Mouse (Mus musculus): ENCODE results near the gene Sp4. TPM values are rescaled to one million over a fixed set of nuclear protein-coding genes. Genes with fewer than 3 reads are reported as not detected.

Gene Sp4
- polyA plus RNA-seq, 1 experiment from 2014 or later: 7.9 TPM

- no peak overlapping the region for H3K4me3 ChIP-seq (ENCODE audit: control insufficient read depth in 1 of 2, insufficient read depth in 1 of 2, low read depth in 1 of 2, low read length in 2 of 2)
- ATAC-seq (ENCODE audit: insufficient number of reproducible peaks, insufficient read depth, low FRiP score, low read depth): no peak
- no peaks in the 10 kb centered on the region for H3K36me3 ChIP-seq (ENCODE audit: control insufficient read depth, insufficient read depth, low read length)
Observed at GRCm38 (mm10) chr12:118320076-118320475, 18.8 kb upstream of the Sp4 start.

GRCm38 (mm10) chr12:118314477-118314845 is 13.2 kb upstream of the Sp4 start:
- no peak overlapping the region for H3K4me3 ChIP-seq (ENCODE audit: control insufficient read depth in 1 of 2, insufficient read depth in 1 of 2, low read depth in 1 of 2, low read length in 2 of 2)
- H3K9me3 ChIP-seq (ENCODE audit: control insufficient read depth, low read length): no peaks in the 10 kb centered on the region
- H3K4me2 ChIP-seq (ENCODE audit: low read length): no peak overlapping the region
- H3K9ac ChIP-seq (ENCODE audit: low read length): no peak overlapping the region
- ATAC-seq (ENCODE audit: insufficient number of reproducible peaks, insufficient read depth, low FRiP score, low read depth): no peak
- H3K36me3 ChIP-seq (ENCODE audit: control insufficient read depth, insufficient read depth, low read length): no peaks in the 10 kb centered on the region
- H3K27ac ChIP-seq (replicated peaks in 1 of 2; ENCODE audit: control insufficient read depth in 1 of 2, insufficient read depth in 1 of 2, low read depth in 2 of 2, low read length in 2 of 2): no peak overlapping the region
- 50% methylated on average over 2 of the region's 2 CpGs for WGBS
- no peaks in the 10 kb centered on the region for H3K27me3 ChIP-seq (ENCODE audit: control insufficient read depth, insufficient read depth, low read length)
- no peaks in the 10 kb centered on the region for H3K4me1 ChIP-seq (ENCODE audit: control insufficient read depth in 2 of 2, insufficient read depth in 2 of 2, low read length in 2 of 2)

More at GRCm38 (mm10) chr12:118320076-118320475, 18.8 kb upstream of the Sp4 start:
- Histone ChIP-seq H3K4me2 (ENCODE audit: low read length) (no peak overlapping the region), H3K27ac (replicated peaks in 1 of 2; ENCODE audit: control insufficient read depth in 1 of 2, insufficient read depth in 1 of 2, low read depth in 2 of 2, low read length in 2 of 2) (no peak overlapping the region), H3K9ac (ENCODE audit: low read length) (no peak overlapping the region), H3K9me3 (ENCODE audit: control insufficient read depth, low read length) (no peaks in the 10 kb centered on the region), H3K4me1 (ENCODE audit: control insufficient read depth in 2 of 2, insufficient read depth in 2 of 2, low read length in 2 of 2) (no peaks in the 10 kb centered on the region), H3K27me3 (ENCODE audit: control insufficient read depth, insufficient read depth, low read length) (no peaks in the 10 kb centered on the region)

- no peak overlapping the region for H3K4me2 ChIP-seq (ENCODE audit: low read length)
Observed at GRCm38 (mm10) chr12:118313805-118314476, 12.7 kb upstream of the Sp4 start.

GRCm38 (mm10) chr12:118303586-118303985 is 2.3 kb upstream of the Sp4 start:
- H3K27me3 ChIP-seq (ENCODE audit: control insufficient read depth, insufficient read depth, low read length): no peaks in the 10 kb centered on the region
- no peak overlapping the region for H3K4me2 ChIP-seq (ENCODE audit: low read length)
- H3K36me3 ChIP-seq (ENCODE audit: control insufficient read depth, insufficient read depth, low read length): peaks cover 11% of the 10 kb centered on the region
- H3K27ac ChIP-seq (replicated peaks in 1 of 2; ENCODE audit: control insufficient read depth in 1 of 2, insufficient read depth in 1 of 2, low read depth in 2 of 2, low read length in 2 of 2): no peak overlapping the region
- no peak for ATAC-seq (ENCODE audit: insufficient number of reproducible peaks, insufficient read depth, low FRiP score, low read depth)
- H3K4me3 ChIP-seq (ENCODE audit: control insufficient read depth in 1 of 2, insufficient read depth in 1 of 2, low read depth in 1 of 2, low read length in 2 of 2): no peak overlapping the region
- peaks cover 4 to 14% of the 10 kb centered on the region in 2 experiments; a peak in 3 of 4 replicates for H3K4me1 ChIP-seq (ENCODE audit: control insufficient read depth in 2 of 2, insufficient read depth in 2 of 2, low read length in 2 of 2)
- no peaks in the 10 kb centered on the region for H3K9me3 ChIP-seq (ENCODE audit: control insufficient read depth, low read length)
- WGBS: 51% methylated on average over 3 of the region's 3 CpGs
- H3K9ac ChIP-seq (ENCODE audit: low read length): no peak overlapping the region

More at GRCm38 (mm10) chr12:118313805-118314476, 12.7 kb upstream of the Sp4 start:
- Histone ChIP-seq H3K9ac (ENCODE audit: low read length) (no peak overlapping the region), H3K36me3 (ENCODE audit: control insufficient read depth, insufficient read depth, low read length) (no peaks in the 10 kb centered on the region), H3K9me3 (ENCODE audit: control insufficient read depth, low read length) (no peaks in the 10 kb centered on the region), H3K4me3 (ENCODE audit: control insufficient read depth in 1 of 2, insufficient read depth in 1 of 2, low read depth in 1 of 2, low read length in 2 of 2) (no peak overlapping the region), H3K4me1 (ENCODE audit: control insufficient read depth in 2 of 2, insufficient read depth in 2 of 2, low read length in 2 of 2) (no peaks in the 10 kb centered on the region), H3K27me3 (ENCODE audit: control insufficient read depth, insufficient read depth, low read length) (no peaks in the 10 kb centered on the region), H3K27ac (replicated peaks in 1 of 2; ENCODE audit: control insufficient read depth in 1 of 2, insufficient read depth in 1 of 2, low read depth in 2 of 2, low read length in 2 of 2) (no peak overlapping the region)
- 62% methylated on average over 3 of the region's 3 CpGs for WGBS
- ATAC-seq (ENCODE audit: insufficient number of reproducible peaks, insufficient read depth, low FRiP score, low read depth): no peak

GRCm38 (mm10) chr12:118303066-118303465 is 1.8 kb upstream of the Sp4 start:
- WGBS: 96% methylated on average over 5 of the region's 5 CpGs
- Histone ChIP-seq H3K9me3 (ENCODE audit: control insufficient read depth, low read length) (no peaks in the 10 kb centered on the region), H3K4me1 (ENCODE audit: control insufficient read depth in 2 of 2, insufficient read depth in 2 of 2, low read length in 2 of 2) (peaks cover 6 to 16% of the 10 kb centered on the region in 2 experiments; a peak in 3 of 4 replicates), H3K27me3 (ENCODE audit: control insufficient read depth, insufficient read depth, low read length) (no peaks in the 10 kb centered on the region), H3K27ac (replicated peaks in 1 of 2; ENCODE audit: control insufficient read depth in 1 of 2, insufficient read depth in 1 of 2, low read depth in 2 of 2, low read length in 2 of 2) (peak overlapping the region in 1 of 2 experiments; percentile 69; a peak in 2 of 4 replicates), H3K9ac (ENCODE audit: low read length) (no peak overlapping the region), H3K4me2 (ENCODE audit: low read length) (peak overlapping the region; percentile 65), H3K36me3 (ENCODE audit: control insufficient read depth, insufficient read depth, low read length) (peaks cover 13% of the 10 kb centered on the region), H3K4me3 (ENCODE audit: control insufficient read depth in 1 of 2, insufficient read depth in 1 of 2, low read depth in 1 of 2, low read length in 2 of 2) (no peak overlapping the region)
- no peak for ATAC-seq (ENCODE audit: insufficient number of reproducible peaks, insufficient read depth, low FRiP score, low read depth)

- under 1% methylated on average over 74 of the region's 74 CpGs for WGBS
- ATAC-seq (ENCODE audit: insufficient number of reproducible peaks, insufficient read depth, low FRiP score, low read depth): peak; percentile 92
- peak overlapping the region; percentile 79 to 91 for H3K4me3 ChIP-seq (ENCODE audit: control insufficient read depth in 1 of 2, insufficient read depth in 1 of 2, low read depth in 1 of 2, low read length in 2 of 2)
Observed at GRCm38 (mm10) chr12:118301866-118302835, 911 bp upstream of the Sp4 start.

GRCm38 (mm10) chr12:118300754-118301071 is 527 bp downstream of the Sp4 start:
- H3K27me3 ChIP-seq (ENCODE audit: control insufficient read depth, insufficient read depth, low read length): no peaks in the 10 kb centered on the region
- peak overlapping the region; percentile 77 for H3K9ac ChIP-seq (ENCODE audit: low read length)
- peaks cover 6 to 21% of the 10 kb centered on the region in 2 experiments; a peak in 3 of 4 replicates for H3K4me1 ChIP-seq (ENCODE audit: control insufficient read depth in 2 of 2, insufficient read depth in 2 of 2, low read length in 2 of 2)
- H3K4me3 ChIP-seq (ENCODE audit: control insufficient read depth in 1 of 2, insufficient read depth in 1 of 2, low read depth in 1 of 2, low read length in 2 of 2): peak overlapping the region; percentile 77 to 91
- no peak for ATAC-seq (ENCODE audit: insufficient number of reproducible peaks, insufficient read depth, low FRiP score, low read depth)
- H3K36me3 ChIP-seq (ENCODE audit: control insufficient read depth, insufficient read depth, low read length): peaks cover 13% of the 10 kb centered on the region
- H3K27ac ChIP-seq (replicated peaks in 1 of 2; ENCODE audit: control insufficient read depth in 1 of 2, insufficient read depth in 1 of 2, low read depth in 2 of 2, low read length in 2 of 2): peak overlapping the region; percentile 77 to 94; a peak in 3 of 4 replicates
- 0% methylated on average over 13 of the region's 13 CpGs for WGBS
- H3K9me3 ChIP-seq (ENCODE audit: control insufficient read depth, low read length): no peaks in the 10 kb centered on the region
- H3K4me2 ChIP-seq (ENCODE audit: low read length): peak overlapping the region; percentile 76

More at GRCm38 (mm10) chr12:118301866-118302835, 911 bp upstream of the Sp4 start:
- Histone ChIP-seq H3K36me3 (ENCODE audit: control insufficient read depth, insufficient read depth, low read length) (peaks cover 13% of the 10 kb centered on the region), H3K9me3 (ENCODE audit: control insufficient read depth, low read length) (no peaks in the 10 kb centered on the region), H3K27me3 (ENCODE audit: control insufficient read depth, insufficient read depth, low read length) (no peaks in the 10 kb centered on the region), H3K27ac (replicated peaks in 1 of 2; ENCODE audit: control insufficient read depth in 1 of 2, insufficient read depth in 1 of 2, low read depth in 2 of 2, low read length in 2 of 2) (peak overlapping the region; percentile 78 to 94), H3K4me2 (ENCODE audit: low read length) (peak overlapping the region; percentile 67), H3K9ac (ENCODE audit: low read length) (peak overlapping the region; percentile 88), H3K4me1 (ENCODE audit: control insufficient read depth in 2 of 2, insufficient read depth in 2 of 2, low read length in 2 of 2) (peaks cover 6 to 19% of the 10 kb centered on the region in 2 experiments; a peak in 3 of 4 replicates)
